Comparison of ENCODE assay signal across 14 mouse cellular contexts in genomic region chr2:35775651-35776055, GRCm38 (mm10).
A peak's percentile ranks its signal among the peaks of the same experiment; 100 is the strongest.
DNase-seq lines count a peak whose midpoint lies in the region; ATAC-seq lines count a peak whose summit lies in the region.
"Had no signal": no experiment of that assay in that cellular context is flagged by ENCODE, and none has a peak within 500 bp of the region (broad histone marks: within the 10 kb centered on the region; RNA-seq: fewer than 3 reads in every experiment).

No protein-coding gene starts in this region.

- H3K4me3 ChIP-seq in megakaryocyte, embryonic 14.5 days (replicated peaks), result peak overlapping the region; percentile 65
- peak overlapping the region in 1 of 2 experiments; percentile 10; a peak in 1 of 4 replicates for H3K4me3 ChIP-seq in heart, embryonic 14.5 days (ENCODE audit: control insufficient read depth in 1 of 2, insufficient read depth in 1 of 2, low read depth in 1 of 2, low read length in 2 of 2)
- H3K4me3 ChIP-seq in intestine, embryonic 15.5 days (replicated peaks), result no peak overlapping the region
- H3K4me3 ChIP-seq: embryonic facial prominence, embryonic 15.5 days; liver, embryonic 15.5 days; stomach, embryonic 15.5 days had no signal

- intact Hi-C loops in heart, postnatal 25 days (cut with DNase I), result no loop called here

- peaks cover 89% of the 10 kb centered on the region for H3K36me3 ChIP-seq in megakaryocyte, embryonic 14.5 days (replicated peaks; ENCODE audit: low read length)
- H3K36me3 ChIP-seq in heart, embryonic 14.5 days (ENCODE audit: control insufficient read depth, insufficient read depth, low read length), result no peaks in the 10 kb centered on the region
- H3K36me3 ChIP-seq in intestine, embryonic 15.5 days, result no peaks in the 10 kb centered on the region
- H3K36me3 ChIP-seq: embryonic facial prominence, embryonic 15.5 days; liver, embryonic 15.5 days; stomach, embryonic 15.5 days had no signal

- WGBS in heart, embryonic 14.5 days, result 4% methylated on average over 5 of the region's 5 CpGs
- WGBS in intestine, embryonic 15.5 days, result 41% methylated on average over 5 of the region's 5 CpGs

- no peak overlapping the region for H3K9ac ChIP-seq in heart, embryonic 14.5 days (ENCODE audit: low read length)
- no peak overlapping the region for H3K9ac ChIP-seq in intestine, embryonic 15.5 days
- H3K9ac ChIP-seq: embryonic facial prominence, embryonic 15.5 days; liver, embryonic 15.5 days; stomach, embryonic 15.5 days had no signal

- peaks cover 85% of the 10 kb centered on the region for H3K4me1 ChIP-seq in megakaryocyte, embryonic 14.5 days
- H3K4me1 ChIP-seq in heart, embryonic 14.5 days (ENCODE audit: control insufficient read depth in 2 of 2, insufficient read depth in 2 of 2, low read length in 2 of 2), result peaks cover 28 to 35% of the 10 kb centered on the region in 2 experiments
- H3K4me1 ChIP-seq in intestine, embryonic 15.5 days (replicated peaks), result no peaks in the 10 kb centered on the region
- H3K4me1 ChIP-seq: liver, embryonic 15.5 days; stomach, embryonic 15.5 days had no signal

- H3K4me2 ChIP-seq in heart, embryonic 14.5 days (ENCODE audit: low read length), result peak overlapping the region; percentile 46
- no peak overlapping the region for H3K4me2 ChIP-seq in intestine, embryonic 15.5 days (replicated peaks)
- H3K4me2 ChIP-seq: embryonic facial prominence, embryonic 15.5 days; liver, embryonic 15.5 days; stomach, embryonic 15.5 days had no signal

- H3K27me3 ChIP-seq in megakaryocyte, embryonic 14.5 days (replicated peaks), result no peaks in the 10 kb centered on the region
- H3K27me3 ChIP-seq in heart, embryonic 14.5 days (ENCODE audit: control insufficient read depth, insufficient read depth, low read length), result no peaks in the 10 kb centered on the region
- no peaks in the 10 kb centered on the region for H3K27me3 ChIP-seq in intestine, embryonic 15.5 days (replicated peaks)
- H3K27me3 ChIP-seq: embryonic facial prominence, embryonic 15.5 days; liver, embryonic 15.5 days; stomach, embryonic 15.5 days had no signal

- no peak for ATAC-seq in megakaryocyte, adult 5-6 weeks (ENCODE audit: poor library complexity, severe bottlenecking)
- ATAC-seq in heart, embryonic 14.5 days (ENCODE audit: insufficient number of reproducible peaks, insufficient read depth, low FRiP score, low read depth), result peak; percentile 72
- no peak for ATAC-seq in intestine, embryonic 15.5 days

- H3K27ac ChIP-seq in heart, embryonic 14.5 days (replicated peaks in 1 of 2; ENCODE audit: control insufficient read depth in 1 of 2, insufficient read depth in 1 of 2, low read depth in 2 of 2, low read length in 2 of 2), result peak overlapping the region; percentile 65 to 73
- H3K27ac ChIP-seq in intestine, embryonic 15.5 days, result no peak overlapping the region
- H3K27ac ChIP-seq: embryonic facial prominence, embryonic 15.5 days; liver, embryonic 15.5 days; stomach, embryonic 15.5 days had no signal

- H3K9me3 ChIP-seq in megakaryocyte, embryonic 14.5 days, result no peaks in the 10 kb centered on the region
- H3K9me3 ChIP-seq in heart, embryonic 14.5 days (ENCODE audit: control insufficient read depth, low read length), result no peaks in the 10 kb centered on the region
- H3K9me3 ChIP-seq in intestine, embryonic 15.5 days, result no peaks in the 10 kb centered on the region
- H3K9me3 ChIP-seq: embryonic facial prominence, embryonic 15.5 days; liver, embryonic 15.5 days; stomach, embryonic 15.5 days had no signal

- peak; percentile 45 to 61 for DNase-seq in heart, adult 18-20 months
- no peak for DNase-seq in heart, postnatal 25 days (ENCODE audit: low spot score)
- peak; percentile 3 for DNase-seq in lung, postnatal 36 days
- DNase-seq in gastrocnemius, postnatal 10 days, result no peak
- DNase-seq: cerebellum, adult 9-11 months; gastrocnemius, postnatal 14 days; kidney, adult 11 months had no signal

Comparison
In these comparisons a context has a peak if more than half of its experiments do, and no peak if none do; other contexts are left out.
1. DNase-seq: peak in heart, adult 18-20 months (2 of 2) and lung, postnatal 36 days (single experiment); none in heart, postnatal 25 days (single experiment) and gastrocnemius, postnatal 10 days (single experiment).